Mouse (Mus musculus): ENCODE measurements around the gene Rnaseh2b. TPM values are rescaled to one million over a fixed set of nuclear protein-coding genes. Genes with fewer than 3 reads are reported as not detected.
A peak's percentile ranks its signal among the peaks of the same experiment; 100 is the strongest.

Gene Rnaseh2b
- total RNA-seq, 2 experiments from 2014 or later: 14.3 to 17.9 TPM

- no peak for DNase-seq (ENCODE audit: low spot score in 2 of 2)
Observed at GRCm38 (mm10) chr14:62353793-62354192, 61.4 kb downstream of the Rnaseh2b start.

GRCm38 (mm10) chr14:62355201-62355600 is 62.8 kb downstream of the Rnaseh2b start:
- no peak for DNase-seq (ENCODE audit: low spot score in 2 of 2)

DNA sequence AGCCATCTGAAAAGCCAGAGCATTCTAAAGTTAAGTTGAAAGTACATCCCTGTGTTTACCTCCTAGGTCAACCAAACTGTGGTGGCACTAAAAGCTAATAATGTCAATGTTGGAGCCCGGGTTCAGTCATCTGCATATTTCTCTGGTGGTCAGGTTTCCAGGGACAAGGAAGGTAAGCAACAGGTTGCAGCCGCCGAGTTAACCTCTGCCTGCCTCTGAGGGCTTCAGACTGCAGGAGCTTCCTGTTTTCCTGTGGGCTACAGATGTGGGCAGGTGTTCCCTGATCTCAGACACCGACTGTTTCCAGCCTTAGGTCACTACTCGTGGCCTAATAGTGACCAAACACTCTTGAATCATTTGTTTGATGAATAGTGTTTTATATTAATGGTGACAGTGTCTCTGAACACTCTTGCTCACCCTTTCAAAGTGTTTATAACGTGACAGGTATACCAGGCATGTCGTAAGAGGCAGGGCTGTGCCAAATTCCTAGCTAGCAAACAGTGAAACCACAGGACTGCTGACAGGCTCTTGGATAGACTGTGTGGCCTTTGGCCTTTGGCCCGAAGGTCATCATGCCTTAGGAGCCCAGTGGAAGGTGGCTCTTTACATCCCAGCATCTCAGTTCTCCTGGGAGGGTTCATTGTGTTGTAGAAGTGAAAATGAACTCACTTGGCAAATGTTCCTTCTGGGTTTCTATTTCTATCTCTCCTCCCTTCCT is 69.0 kb downstream of the Rnaseh2b start:
- no peak for DNase-seq (ENCODE audit: low spot score in 2 of 2)

- DNase-seq (ENCODE audit: low spot score in 2 of 2): no peak
Observed at GRCm38 (mm10) chr14:62363774-62364173, 71.4 kb downstream of the Rnaseh2b start.

DNA sequence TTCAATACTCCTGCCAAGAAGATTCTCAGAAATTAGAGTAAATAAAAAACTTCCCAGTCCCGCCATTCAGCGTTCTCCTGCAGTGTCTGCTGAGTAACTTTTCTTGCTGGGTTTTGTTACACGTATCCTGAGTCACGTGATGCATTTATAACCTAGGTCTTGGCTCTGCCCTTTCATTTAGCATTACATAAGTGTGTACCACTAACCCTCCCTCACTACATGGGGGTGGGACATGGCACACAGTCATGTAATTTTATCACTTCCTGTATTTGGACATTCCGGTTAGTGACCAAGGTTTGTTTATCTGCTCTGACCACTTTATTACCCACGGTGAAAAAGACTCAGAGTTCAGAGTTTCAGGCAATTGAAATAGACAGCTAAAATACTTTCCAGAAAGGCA is 78.4 kb downstream of the Rnaseh2b start:
- DNase-seq (ENCODE audit: low spot score in 2 of 2): no peak

DNA sequence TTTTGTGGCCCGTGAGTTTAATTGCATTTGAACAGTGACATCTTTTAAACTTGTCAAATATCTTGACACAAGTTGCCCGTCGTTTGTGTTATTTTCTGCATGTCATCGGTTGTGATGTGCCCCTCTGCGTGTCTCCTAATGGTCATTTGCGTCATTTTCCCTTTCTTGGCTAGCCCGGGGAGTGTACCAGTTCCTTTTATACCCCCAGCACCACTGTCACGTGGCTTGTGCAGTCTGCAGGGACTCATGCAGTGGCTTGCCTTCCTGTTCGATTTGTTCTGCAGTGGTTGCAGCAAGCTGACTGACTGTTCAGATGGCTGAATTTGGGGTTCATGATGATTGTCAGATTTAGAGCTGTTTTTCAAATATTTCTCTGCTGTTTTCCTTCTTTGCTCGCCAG is 81.6 kb downstream of the Rnaseh2b start:
- DNase-seq (ENCODE audit: low spot score in 2 of 2): no peak

- no peak for DNase-seq (ENCODE audit: low spot score in 2 of 2)
Observed at GRCm38 (mm10) chr14:62375694-62376093, 83.3 kb downstream of the Rnaseh2b start.

- DNase-seq (ENCODE audit: low spot score in 2 of 2): no peak
Observed at GRCm38 (mm10) chr14:62376115-62376514, 83.7 kb downstream of the Rnaseh2b start.

GRCm38 (mm10) chr14:62379391-62379790 is 87.0 kb downstream of the Rnaseh2b start:
- DNase-seq (ENCODE audit: low spot score in 2 of 2): no peak

DNA sequence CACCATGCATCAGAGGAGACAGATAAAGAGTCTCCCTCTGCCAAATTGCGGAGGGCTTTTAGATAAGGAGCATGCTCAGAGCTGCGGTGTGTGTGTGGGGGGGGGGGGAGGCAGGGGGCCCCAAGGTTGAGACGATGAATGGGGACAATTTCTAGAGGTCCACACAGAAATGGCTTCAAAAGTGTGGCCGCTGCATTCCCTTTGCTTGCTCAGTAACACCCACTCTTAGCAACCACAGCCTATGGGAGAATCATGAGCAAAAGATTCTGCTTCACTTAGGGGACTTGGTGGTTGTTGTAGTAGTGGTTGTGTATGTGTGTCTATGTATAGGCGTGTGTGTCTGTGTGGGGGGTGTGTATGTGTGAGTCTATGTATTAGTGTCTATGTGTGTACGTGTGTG is 88.2 kb downstream of the Rnaseh2b start:
- DNase-seq (ENCODE audit: low spot score in 2 of 2): no peak

DNA sequence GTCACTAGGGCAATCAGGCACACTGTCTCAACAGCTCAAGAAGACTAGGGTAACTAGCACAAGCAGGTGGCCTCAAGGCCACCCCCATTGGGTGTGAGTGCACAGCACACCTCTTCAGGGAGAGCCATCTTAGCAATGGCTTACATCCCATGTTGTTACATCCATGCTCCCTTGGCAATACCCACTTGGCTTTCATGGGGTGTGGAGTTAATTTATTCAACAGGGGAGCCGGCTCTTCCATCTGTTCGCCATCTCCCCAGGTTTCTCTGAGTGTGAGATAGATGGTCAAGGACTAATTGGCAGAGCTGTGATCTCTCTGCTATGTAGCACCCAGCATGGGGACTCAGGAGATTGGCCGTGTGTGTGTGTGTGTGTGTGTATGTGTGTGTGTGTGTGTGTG is 90.7 kb downstream of the Rnaseh2b start:
- DNase-seq (ENCODE audit: low spot score in 2 of 2): no peak

GRCm38 (mm10) chr14:62383786-62384299 is 91.5 kb downstream of the Rnaseh2b start:
- no peak for DNase-seq (ENCODE audit: low spot score in 2 of 2)

DNA sequence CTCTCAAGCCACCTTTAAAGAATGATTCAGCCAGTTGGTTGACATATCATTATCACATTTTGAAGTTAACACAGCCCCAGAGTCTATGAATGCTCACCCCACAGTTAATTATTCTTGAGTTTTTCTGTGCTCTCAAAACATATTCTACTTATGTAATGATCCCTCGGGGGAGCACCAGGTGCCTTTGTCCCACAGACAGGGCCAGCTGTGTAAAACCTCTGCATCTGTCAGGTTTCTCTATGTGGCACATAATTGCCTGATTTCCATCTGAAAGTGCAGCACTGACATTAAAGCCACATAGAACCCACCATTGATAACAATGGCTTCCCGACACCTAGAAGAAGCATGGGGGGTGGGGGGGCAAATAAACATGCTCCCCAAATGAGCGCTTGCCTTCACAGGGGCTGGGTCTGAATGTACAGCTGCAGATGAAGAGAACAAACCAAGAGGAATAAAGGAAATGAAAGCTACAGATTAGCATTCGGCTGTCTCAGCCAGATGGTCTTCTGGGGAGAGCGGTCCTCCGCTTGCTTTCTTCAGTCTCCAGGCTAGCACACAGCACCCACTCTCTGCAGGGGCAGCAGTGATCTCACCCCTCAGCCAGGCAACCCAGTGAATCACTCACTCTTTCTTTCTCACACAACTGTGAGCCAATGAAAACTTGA is 96.8 kb downstream of the Rnaseh2b start:
- DNase-seq (ENCODE audit: low spot score in 2 of 2): peak; percentile 24 to 30

DNA sequence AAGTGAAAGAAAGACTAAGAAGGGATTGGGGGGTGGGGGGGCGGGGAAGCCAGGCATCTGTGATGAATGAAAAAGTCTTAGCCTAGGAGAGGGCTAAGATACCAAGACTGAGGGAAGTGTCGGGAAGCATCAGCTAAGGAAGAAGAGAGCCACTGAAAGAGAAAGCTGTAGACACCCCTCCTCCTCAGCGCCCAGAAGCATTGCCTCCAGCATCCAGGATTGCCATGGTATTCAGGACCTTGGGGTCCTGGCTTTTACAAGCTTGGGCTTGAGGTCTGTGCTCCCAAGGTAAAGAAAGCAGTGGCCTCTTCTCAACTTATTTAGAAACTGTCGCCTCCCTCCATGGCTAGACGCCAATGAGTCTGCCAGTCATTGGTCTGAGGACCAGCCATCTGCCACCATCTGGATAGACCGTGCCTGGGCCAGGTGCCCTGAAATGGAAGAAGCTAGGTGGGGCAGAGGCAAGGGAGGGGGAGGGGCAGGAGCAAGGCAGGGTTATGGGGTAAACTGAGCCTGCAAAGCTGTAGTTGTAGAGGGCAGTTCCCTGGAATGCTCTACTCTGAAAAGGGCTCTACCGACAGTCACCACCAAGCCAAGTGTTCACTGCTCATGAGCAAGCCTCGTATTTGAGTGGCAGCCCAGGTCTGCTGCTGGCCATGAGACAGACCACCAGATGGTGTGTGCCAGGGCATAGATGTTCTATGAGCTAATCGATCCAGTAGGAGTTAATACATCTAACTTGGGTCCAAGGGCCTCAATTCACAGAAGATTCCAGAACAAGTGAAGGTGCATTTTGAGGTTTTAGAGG is 97.5 kb downstream of the Rnaseh2b start:
- peak in 1 of 2 experiments; percentile 14 for DNase-seq (ENCODE audit: low spot score in 2 of 2)

DNA sequence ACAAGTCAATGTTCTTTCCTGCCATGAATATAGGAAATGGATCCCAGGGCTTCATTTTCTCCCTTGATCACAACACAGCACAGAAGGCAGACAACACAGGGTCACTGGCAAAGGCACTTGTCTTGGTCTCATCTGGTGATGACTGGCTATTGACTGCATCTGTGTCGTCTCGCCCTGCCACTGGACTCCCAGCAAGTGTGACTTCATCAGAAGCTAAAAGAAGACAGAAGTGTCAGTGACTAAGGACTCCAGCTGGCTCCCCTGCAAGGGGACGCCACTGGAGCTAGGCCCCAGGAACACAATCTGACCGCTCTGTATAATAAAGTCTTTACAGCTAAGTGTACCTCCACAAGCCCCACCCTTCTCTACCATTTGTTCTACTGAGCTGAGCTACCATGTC is 100.4 kb downstream of the Rnaseh2b start:
- DNase-seq (ENCODE audit: low spot score in 2 of 2): no peak

GRCm38 (mm10) chr14:62395346-62395745 is 103.0 kb downstream of the Rnaseh2b start:
- no peak for DNase-seq (ENCODE audit: low spot score in 2 of 2)

GRCm38 (mm10) chr14:62416007-62416741 is 123.8 kb downstream of the Rnaseh2b start:
- peak; percentile 54 to 77 for DNase-seq (ENCODE audit: low spot score in 2 of 2)

DNA sequence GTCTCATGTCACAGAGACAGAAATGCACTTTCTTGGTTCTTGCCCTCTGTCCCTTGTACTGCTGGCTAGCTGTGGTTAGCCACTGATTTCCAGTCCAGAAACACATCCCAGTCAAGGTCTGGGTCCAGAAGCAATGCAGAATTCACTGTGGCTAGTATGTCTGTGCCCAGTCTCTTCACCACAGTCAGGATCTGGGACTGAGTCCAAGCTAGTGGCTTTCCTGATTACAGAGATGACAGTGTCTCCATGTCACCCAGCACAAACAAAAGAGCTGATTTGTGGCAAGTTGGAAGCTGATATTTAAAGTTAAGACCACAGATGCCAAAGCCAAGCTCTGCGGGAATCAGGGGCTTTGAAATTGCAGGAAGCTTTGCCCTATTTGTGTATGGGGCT is 124.3 kb downstream of the Rnaseh2b start:
- peak; percentile 29 to 75 for DNase-seq (ENCODE audit: low spot score in 2 of 2)

DNA sequence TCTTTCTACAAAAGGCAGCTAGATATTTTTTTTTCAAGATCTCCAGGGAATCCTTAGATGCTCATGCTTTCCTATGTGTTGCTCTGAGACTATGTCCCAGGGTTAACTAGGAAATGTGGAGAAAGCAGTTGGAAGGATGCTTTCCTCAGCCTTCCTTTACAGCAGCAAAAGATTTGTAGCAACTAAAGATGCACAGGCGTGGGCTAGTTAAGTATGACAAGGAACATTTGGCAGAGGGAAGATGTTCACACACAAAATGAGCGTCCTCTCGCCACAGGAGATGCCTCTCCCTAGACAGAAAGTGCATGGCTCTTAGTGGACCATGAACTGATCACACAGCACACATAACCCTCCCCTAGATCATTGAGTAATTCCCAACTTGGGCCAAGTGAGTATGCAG is 125.1 kb downstream of the Rnaseh2b start:
- DNase-seq (ENCODE audit: low spot score in 2 of 2): no peak

GRCm38 (mm10) chr14:62422265-62422664 is 129.9 kb downstream of the Rnaseh2b start:
- no peak for DNase-seq (ENCODE audit: low spot score in 2 of 2)

Data from layer of hippocampus, postnatal 14 days (tissue).